Mouse (Mus musculus): Measurements from ENCODE around the gene Maip1.

GRCm38 (mm10) chr1:57370451-57370850 is 35.7 kb upstream of the Maip1 start:
- TF ChIP-seq CTCF (IDR thresholded peaks at IDR 0.05; ENCODE audit: low read depth, low read length), result no peak
- no peak for TF ChIP-seq POLR2A (IDR thresholded peaks at IDR 0.05; ENCODE audit: insufficient read depth, low read length)

All from ES-Bruce4 (cell line).